Mouse (Mus musculus) NIH3T3 (cell line): Measurements from ENCODE around the gene Cdc14a.
A peak's percentile ranks its signal among the peaks of the same experiment; 100 is the strongest.

Experiments used
- DNase-seq: peaks from one replicate; pipeline ENCODE4 v3.0.0-alpha.2; 2012; ENCODE audit warnings: low read depth

Gene Cdc14a

DNA sequence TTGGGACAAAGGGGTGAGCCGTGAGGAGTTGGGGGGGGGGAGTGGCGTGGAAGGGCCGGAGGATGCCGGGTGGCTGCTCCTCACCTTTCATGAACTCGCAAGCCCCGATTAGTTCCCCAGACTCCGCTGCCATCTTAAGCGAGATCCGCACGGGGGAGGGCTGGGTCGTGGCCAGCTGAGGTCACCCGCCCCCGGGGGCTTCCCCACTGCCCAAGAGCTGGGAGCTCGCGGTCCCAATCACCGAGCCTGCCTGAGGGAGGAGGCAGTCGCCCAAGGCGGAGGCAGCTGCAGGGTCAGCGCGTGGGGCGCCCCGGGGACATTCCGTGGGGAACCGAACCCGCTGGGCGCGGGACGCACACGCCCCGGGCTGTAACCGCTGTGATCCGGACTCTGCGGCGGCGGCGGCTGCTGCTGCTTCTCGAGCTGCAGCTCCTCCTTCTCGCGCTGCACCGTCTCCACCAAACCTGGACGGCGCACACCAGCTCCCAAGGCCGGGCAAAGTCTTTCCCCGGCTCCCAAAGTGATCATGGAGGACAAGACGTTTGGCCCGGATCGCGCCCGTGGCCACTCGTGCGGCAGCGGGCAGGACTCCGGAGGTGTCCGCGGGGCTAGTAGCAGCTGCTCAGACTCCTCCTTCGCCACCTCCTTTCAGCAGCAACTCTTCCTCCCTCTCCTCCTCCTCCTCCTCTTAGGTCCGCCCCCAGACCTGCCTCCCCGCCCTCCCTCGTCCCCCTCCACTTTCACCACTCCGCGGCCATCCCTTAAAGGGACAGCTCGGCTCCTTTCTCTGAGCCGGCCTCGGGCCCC, at the start of gene Cdc14a:
TSS of gene Cdc14a (minus strand) at position 680 of the 807 bp plus-strand sequence.
- DNase-seq: peak; percentile 90

DNA sequence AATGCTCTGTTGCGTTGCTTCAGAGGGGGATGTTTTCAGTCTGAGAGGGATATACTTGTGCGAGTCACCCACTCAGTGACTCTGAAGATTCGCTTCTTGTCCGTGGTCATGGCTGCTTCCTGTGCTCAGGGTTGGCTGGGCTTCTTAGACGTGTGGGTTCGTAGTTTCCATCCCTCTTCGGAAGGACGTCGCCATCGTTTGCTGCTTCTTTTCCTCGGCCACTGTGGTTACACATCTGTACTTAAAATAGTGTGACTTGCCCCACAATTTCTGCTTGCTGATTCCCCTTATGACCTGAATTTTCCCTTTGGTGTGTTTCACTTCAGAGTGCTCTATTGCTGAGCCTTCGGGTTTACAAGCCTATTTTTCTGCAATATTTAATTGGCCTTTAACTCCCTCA, 41.9 kb upstream of the Cdc14a start:
- DNase-seq: no peak

DNA sequence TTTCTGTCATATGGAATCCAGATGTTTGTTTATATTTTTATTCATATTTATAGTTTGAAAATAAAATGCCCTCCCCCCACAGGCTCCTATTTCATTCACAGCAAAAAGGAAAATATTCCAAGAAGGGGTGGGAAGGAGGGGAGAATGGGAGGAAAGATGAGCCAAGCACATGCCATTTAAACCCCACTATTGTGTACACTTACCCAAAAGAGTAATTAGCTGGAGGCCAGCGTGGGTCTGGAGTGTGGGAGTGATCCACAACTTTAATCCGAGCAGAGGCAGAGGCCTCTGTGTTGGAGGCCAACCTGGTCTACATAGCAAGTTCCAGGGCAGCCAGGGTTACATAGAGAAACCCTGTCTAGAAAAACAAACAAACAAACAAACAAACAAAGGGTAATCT, 40.5 kb upstream of the Cdc14a start:
- no peak for DNase-seq

DNA sequence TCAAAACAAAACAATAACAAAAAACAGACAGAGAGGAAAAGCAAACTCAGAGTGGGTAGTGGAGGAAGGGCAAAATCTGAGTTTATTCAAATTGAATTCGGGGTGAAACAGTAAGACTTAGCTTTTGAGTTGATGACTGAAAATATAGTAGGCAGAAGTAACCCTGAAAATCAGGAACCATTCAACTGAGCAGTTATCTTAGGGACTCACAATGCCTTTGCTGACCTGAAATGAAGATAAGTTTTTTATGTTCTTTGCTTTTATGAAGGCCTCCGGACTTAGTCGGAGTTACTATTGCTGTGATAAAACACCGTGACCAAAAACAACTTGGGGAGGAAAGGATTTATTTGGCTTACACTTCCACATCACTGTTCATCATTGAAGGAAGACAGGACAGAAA, 37.2 kb upstream of the Cdc14a start:
- no peak for DNase-seq

DNA sequence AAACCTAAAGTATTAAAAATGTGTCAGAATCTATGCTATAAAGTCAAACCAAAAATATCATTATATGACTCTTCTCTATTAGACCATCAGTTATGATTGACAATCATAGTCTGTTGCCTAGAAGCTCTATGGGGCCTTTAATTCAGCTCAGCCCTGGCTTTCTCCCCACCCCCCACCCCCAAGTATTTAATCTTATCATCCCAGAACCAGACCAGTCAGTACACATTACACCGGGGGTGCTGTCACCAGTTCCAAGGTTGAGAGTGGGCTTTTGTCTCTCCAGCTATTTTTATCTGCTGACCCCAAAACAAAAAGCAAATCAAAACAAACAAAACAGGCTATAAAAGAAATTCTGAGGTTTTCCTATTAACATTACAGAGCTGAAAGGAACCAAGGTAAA, 30.7 kb upstream of the Cdc14a start:
- no peak for DNase-seq

DNA sequence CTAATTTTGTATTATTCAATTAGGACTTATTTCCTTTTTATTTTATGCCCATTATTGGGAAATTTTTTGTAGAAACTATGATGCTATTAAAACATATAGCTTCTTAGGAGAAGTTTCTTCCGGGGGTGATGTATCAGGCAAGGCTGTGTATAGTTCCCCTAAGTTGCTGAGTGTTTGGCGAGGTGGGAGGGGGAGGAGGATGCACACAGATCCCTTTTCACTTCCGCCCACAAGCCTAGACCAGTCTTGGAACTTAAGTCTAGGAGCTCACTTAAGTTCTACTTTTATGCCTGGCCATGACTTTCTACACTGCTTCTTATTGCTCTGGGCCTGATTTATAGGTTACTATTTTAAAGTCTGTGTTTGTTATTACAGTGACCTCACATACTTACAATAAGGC, 26.9 kb upstream of the Cdc14a start:
- DNase-seq: no peak

DNA sequence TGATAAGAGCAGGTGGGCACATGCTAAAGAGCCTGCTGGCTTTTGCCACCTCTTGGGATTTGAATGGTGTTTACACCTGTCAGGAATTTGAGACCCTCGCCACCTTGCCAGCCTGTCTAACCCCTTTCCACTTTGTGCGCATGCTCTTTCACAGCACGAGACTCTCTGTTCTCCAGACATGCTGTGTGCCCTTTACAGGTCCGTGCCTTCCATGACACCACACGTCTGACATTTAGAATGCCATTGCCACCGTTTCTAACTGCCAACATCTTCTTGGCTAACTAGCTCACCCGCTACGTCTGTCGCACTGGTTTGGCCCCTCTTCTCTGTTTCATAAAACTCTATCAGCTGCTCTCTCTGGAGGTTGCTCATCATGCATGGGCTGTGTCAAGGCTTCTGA, 20.5 kb upstream of the Cdc14a start:
- DNase-seq: no peak

DNA sequence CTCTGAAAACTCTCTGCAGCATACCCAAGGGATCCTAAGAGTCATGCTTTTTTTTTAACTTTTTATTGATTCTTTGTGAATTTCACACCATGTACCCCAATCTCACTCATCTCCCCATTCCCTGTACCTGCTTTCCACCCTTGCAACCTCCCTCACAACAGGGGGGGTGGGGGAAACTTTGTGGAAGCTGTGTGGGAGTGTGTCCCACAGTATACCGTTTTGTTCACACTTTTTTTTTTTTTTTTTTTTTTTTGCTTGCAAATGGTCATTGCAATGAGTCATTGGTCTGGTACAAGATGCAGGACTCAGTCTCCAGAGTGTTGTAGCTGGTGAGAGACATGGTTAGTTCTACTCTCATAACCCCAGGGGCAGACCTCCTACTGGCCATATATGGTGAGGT, 19.0 kb upstream of the Cdc14a start:
- no peak for DNase-seq

DNA sequence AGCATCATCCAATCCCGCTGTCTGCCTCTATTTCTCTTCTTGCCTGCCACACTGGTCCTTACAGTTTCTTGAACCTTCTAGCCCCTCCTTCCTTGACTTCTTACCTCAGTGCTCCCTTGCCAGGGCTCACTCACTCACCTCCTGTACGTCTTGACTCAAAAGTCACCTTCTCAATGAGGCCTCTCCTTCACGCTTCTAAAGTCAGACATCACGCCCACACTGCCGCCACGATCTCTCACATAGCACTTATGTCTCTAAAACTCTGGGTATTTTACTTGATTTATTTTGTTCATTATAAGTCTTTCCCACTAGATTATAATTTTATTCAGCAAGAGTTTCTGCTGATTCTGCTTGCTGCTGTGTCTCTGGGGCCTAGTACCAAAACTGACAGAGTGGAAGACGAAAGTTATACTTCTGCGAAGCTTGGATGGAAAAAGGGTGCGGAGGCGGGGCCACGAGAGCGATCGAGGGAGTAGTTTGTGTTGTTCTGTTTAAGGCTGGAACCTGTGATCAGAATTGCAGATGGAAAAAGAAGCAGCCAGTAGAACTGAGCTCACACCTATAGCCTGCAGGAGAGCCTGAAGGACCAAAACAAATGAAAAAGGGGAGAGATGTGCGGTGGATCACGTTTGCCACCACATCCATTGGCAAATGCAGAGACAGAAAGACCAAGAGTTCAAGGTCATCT, 17.8 kb upstream of the Cdc14a start:
- DNase-seq: no peak

DNA sequence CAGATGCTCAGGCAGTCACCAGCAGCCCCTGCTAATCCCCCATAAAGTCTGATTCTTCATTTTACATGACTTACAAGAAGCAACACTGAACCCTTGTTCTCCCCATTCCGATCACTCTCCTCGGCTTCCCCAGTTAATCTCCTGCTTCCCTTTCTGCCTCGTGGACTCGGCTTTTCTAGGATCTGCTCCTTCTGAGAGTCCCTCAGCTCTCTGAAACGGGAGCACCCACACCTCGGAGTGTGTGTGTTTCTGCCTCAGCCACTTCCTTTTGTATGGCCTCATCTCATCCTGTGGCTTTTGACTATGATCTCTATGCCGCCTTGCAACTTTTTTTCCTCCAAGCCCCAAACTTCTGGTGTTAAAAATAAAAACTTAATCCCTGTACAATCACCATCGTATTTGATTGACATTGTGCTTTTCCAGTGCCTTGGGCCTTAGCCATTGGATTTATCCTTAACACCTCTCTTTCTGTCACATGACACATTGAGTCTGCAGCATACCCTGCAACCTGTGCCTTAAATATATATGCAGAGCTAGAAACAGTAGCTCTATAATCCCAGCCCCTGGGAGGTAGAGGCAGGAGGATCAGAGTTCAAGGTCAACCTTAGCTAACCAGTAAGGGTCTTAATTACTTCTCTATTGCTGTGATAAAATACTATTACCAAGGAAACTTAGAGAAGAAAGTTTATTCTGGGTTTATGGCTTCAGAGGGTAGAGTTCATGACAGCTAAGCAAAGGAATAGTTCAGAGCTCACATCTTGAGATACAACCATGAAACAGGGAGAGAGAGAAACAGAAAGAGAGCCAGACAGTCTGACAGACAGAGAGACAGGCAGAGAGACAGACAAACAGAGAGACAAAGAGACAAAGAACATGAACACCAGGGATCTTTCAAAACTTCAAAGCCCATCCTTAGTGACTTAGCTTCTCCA, 16.5 kb upstream of the Cdc14a start:
- no peak for DNase-seq

DNA sequence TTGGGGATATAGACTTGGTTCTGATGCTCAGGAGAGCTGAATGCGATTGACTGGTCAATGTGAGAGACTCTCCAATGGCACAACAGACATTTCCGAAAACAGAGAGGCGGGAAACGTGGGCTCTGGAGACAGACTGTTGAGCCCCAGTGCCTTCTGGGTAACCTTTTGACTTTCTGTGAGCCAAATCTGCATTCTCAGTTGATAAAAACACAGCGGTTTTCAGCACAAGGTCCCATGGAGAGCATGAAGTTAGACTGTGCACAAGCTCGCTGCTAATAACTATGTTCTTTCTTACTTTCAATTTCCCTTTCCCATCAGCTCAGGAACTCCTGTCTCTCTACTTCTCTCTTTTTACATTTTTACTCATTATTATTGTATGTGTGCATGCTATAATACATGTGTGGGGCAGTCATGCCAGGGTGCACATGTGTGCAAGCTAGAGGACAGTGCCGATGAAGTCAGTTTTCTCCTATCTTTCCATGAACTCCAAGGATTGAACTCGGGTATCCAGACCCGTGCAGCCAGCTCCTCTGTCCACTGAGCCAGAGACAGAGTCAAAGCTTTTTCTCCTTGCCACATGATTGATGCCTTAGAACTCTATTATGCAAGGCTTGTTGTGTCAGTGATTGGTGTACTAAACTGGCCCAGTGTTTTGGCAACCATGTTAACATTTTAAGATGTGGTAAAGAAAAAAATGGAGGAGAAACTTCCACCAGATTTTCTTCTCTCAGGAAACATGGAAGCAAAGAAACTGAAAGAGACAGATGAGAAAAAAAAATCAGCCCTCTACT, 13.2 kb upstream of the Cdc14a start:
- DNase-seq: peak; percentile 65

DNA sequence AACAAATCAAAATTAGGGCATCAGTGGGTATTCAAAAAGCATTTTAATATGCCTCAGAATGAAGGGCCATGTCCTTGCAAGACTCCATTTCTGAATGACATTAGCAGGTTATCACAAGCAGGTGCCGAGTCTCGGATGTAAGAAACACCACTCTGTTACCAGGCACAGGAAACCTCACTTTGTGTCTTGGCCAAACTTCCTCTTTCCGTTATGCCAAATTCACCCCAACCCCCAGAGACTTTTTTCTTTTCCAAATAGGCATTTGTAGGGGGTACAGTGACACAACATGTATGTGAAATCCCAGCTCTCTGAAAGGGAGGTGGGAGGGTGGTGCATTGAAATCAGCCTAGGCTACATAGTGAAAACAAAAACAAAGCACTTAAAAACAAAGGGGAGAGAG, 12.3 kb upstream of the Cdc14a start:
- DNase-seq: no peak

DNA sequence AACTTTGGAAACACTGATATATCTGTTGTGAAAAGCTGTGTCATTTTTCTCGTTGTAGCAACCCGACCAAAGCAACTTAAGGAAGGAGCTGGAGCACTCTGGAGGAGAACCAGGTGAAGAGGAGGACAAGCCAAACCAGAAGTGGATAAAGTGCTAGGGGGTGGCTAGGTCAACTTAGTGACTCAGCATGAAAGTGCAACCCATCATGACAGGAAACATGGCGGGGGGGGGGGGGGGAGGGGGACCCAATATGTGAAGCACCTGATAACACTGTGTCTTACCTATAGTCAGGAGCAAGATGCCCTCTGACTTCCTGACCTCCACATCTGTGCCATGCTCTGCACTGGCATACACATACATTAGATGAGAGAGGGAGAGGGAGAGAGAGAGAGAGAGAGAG, 10.9 kb upstream of the Cdc14a start:
- no peak for DNase-seq

DNA sequence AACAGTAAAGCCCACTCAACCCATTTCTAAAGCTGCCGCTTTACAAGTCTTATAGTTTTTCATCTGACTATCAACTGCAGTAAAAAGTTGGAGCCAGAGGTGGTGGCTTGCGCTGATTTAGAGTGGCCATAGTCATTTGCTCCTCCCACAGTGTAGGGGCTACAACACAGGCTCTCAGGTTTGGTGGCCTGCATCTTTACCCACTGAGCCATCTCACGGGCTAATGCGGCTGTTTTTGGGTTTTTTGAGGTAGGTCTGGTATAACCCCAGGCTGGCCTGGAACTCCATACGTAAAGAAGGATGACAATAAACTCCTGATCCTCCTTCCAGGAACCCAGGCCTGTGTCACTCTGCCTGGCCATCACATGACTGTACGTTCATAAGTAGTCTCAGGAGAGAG, 2.1 kb upstream of the Cdc14a start:
- DNase-seq: no peak

DNA sequence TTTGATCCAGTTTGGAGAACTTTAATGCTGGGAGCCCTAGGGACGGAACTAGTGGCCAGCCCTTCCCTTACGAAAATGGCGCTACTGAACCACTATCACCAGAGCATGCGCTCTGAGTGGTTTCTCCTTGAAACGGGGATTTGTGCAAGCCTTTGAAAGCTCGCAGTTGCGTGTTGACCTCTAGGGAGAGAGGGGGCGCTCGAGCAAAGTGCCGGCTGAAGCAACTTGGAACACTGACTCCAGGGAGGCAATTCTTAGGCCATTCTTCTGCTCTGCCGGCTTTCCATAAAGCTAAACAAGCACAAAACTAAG, 1.1 kb upstream of the Cdc14a start:
- peak; percentile 93 for DNase-seq

DNA sequence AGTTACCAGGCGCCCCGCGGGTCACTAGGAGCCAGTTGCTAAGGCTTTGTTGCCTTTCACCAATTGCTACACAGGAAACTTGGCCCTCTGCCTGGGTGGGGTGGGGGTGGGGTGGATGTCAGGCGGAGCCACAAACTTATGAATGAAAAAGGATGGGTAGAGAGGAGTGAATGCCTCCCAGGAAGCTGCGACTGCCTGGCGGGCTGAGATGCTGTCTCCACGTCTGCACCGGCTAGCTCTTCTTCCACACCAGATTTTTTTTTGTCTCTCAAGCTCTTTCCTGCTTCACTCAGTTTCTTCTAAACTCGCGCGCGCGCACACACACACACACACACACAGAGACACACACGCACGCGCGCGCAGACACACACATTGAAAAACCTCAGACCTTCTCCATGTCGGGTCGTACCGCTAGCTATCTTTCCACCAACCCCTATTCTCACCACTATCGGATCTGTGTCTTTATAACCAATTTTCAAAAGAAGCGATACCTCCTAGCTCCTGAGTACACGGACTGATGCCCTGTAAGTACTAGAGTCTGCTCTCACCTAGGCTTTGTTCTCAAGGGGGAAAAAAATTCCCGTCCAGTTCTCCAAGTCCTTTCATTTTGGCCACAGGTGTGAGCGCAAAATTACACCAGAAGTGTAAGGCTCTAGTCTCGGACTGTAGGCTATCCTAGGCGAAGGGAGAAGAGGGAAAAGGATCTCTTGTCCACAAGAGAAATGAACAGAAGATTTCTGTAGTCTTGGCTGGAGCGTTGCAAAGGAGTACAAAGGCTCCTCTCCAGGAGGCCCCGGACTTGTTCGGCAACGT, 534 bp upstream of the Cdc14a start:
- DNase-seq: no peak

DNA sequence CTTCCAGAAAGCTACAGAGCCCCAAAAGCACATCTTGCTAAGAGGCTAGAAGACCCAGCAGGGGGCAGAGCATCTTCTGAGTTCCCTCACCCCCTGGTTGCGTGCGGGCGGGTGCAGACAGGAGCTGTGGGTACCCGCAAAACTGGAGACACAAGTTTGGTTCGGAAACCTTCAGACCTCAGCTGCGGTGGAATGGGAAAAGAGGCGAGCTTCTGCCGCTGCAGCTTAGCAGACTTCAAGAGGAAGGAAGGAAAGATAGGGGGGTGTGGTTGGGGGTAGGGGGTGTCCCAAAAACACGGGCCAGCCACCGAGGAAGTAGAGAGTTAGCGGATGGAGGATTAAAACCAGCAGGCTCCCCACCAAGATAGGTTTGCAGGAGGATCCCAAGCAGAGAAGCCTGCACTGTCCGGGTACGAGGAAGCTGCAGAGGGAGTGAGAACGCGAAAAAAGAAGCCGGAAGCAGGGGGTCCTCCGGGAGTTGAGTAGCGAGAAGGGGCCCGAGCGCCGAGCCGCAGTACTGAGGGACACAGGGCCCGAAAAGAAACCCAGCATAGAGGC, 958 bp downstream of the Cdc14a start:
- peak; percentile 84 for DNase-seq

DNA sequence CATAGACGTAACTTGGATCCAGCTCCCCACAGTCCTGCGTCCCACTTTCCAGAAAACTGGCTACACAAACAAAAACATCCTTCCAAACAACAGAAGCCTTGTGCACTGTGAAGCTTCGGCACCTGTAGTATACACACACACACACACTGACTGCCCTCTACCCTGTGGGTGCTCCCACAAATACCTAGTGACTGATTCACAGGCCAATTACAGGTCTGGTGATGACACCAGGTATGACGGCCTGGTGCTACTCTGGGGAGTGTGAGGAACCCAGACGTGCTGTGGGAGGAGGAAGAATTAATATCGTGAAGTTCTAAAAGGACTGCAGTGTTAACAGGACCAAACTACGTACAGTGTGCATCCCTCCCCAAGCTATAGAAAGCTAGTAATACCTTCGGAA, 1.8 kb downstream of the Cdc14a start:
- no peak for DNase-seq

DNA sequence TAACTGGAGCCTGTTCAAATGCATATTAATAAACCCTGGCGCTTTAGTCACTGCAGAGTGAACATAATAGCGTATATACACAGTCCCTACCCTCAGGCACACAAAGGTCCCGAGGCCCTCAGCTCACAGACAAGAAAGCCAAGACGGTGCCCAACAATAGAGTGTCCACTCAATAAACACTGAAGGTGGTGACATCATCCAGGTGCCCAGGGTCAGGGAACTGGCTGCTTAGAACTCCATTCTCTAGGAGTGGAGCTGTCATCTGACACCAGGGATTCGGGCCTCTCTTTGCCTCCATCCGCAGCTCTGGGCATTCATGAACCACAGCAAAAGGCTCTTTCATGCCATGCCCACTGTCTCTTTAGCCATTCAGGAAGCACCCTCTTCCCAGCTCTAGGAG, 2.7 kb downstream of the Cdc14a start:
- DNase-seq: peak; percentile 18

DNA sequence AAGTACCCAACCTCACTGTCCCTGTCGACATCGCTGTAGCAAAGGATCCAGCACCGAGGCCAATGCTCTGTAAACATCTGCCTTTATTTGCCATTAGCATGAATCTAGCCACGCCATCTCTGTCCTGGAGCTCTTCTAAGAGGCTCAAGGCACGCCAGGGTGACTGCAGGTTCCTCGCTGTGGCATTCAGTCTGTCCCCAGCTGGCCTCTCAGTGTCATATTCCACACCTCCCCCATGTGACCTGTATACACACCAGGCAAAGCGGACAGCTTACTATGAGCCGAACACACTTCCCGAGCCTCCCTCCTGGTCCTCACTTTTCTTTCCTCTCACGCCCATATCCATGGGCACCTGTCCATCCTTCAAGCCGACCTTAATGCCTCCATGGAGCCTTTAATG, 4.0 kb downstream of the Cdc14a start:
- no peak for DNase-seq

DNA sequence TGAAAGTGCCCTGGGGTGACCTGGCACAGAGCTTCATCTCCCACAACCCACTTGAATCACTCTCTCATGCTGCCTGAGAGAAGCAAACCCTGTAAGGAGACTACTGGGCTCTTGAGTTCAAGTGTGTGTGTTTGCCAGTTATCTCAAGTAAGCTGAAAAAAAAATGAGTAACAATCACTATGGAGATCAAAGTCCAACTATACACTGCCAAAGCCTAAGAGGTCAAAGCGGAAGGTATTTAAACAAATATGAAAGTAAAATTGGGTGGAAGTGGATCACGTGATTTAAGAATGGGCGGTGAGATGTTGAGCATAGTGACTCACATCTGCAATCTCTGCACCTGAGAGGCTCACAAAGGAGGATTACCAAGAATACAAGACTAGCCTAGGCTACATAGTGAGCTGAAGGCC, 9.4 kb downstream of the Cdc14a start:
- no peak for DNase-seq
